Mouse (Mus musculus): Measurements from ENCODE around the gene Ccdc71l. TPM values are rescaled to one million over a fixed set of nuclear protein-coding genes. Genes with fewer than 3 reads are reported as not detected.

Gene Ccdc71l
- polyA plus RNA-seq (2014; fragmentation: Illumina TruSeq; extraction: RNeasy Lipid Tissue Mini Kit (QIAGEN cat#74804); ENCODE audit: insufficient read depth, low read depth, low replicate concordance) = 6.6 TPM

GRCm38 (mm10) chr12:32378528-32379295 is at the start of gene Ccdc71l:
Ccdc71l (plus strand) TSS chr12:32378704.

Other genes with a start within 250 kb of the Ccdc71l start
- 2.0 TPM for gene Pik3cg, start 170.0 kb upstream of the Ccdc71l start, polyA plus RNA-seq (2014; fragmentation: Illumina TruSeq; extraction: RNeasy Lipid Tissue Mini Kit (QIAGEN cat#74804); ENCODE audit: insufficient read depth, low read depth, low replicate concordance)

Measured in lung, adult 10 weeks (tissue).